Mouse (Mus musculus): Measurements from ENCODE around the gene Mmp14. TPM values are rescaled to one million over a fixed set of nuclear protein-coding genes. Genes with fewer than 3 reads are reported as not detected.

Gene Mmp14
- polyA plus RNA-seq, 2 experiments = 251 to 385 TPM

GRCm38 (mm10) chr14:54480673-54481072, 49.3 kb downstream of the Mmp14 start:
- 72% methylated on average over 6 of the region's 6 CpGs for WGBS
- Histone ChIP-seq H3K27me3 (ENCODE audit: control insufficient read depth, insufficient read depth, low read length) (peaks cover 16% of the 10 kb centered on the region), H3K27ac (replicated peaks; ENCODE audit: low read depth, low read length) (no peak overlapping the region), H3K9ac (ENCODE audit: low read depth, low read length, severe bottlenecking) (no peak overlapping the region), H3K9me3 (ENCODE audit: control insufficient read depth, low read length) (no peaks in the 10 kb centered on the region), H3K4me2 (replicated peaks; ENCODE audit: low read depth, low read length, severe bottlenecking) (no peak overlapping the region), H3K36me3 (ENCODE audit: control insufficient read depth, insufficient read depth, low read length) (no peaks in the 10 kb centered on the region), H3K4me1 (ENCODE audit: control insufficient read depth, insufficient read depth, low read length) (peaks cover 15% of the 10 kb centered on the region), H3K4me3 (replicated peaks; ENCODE audit: low read length) (no peak overlapping the region)
- ATAC-seq (ENCODE audit: low FRiP score, low read depth) = no peak
- no peak for TF ChIP-seq POLR2A (IDR thresholded peaks at IDR 0.05; ENCODE audit: borderline replicate concordance, extremely low read depth, insufficient read depth, insufficient read length)
- no peak for DNase-seq (ENCODE audit: low spot score)

- 76% methylated on average over 8 of the region's 8 CpGs for WGBS
Observed at GRCm38 (mm10) chr14:54481402-54481801, 50.0 kb downstream of the Mmp14 start.

GRCm38 (mm10) chr14:54482498-54482897, 51.1 kb downstream of the Mmp14 start:
- peaks cover 16% of the 10 kb centered on the region; the same call in 1 of the 2 replicates for H3K27me3 ChIP-seq (ENCODE audit: control insufficient read depth, insufficient read depth, low read length)
- no peak for TF ChIP-seq POLR2A (IDR thresholded peaks at IDR 0.05; ENCODE audit: borderline replicate concordance, extremely low read depth, insufficient read depth, insufficient read length)
- H3K4me3 ChIP-seq (replicated peaks; ENCODE audit: low read length) = no peak overlapping the region
- H3K36me3 ChIP-seq (ENCODE audit: control insufficient read depth, insufficient read depth, low read length) = no peaks in the 10 kb centered on the region
- 41% methylated on average over 9 of the region's 9 CpGs for WGBS
- no peaks in the 10 kb centered on the region for H3K9me3 ChIP-seq (ENCODE audit: control insufficient read depth, low read length)
- peaks cover 6% of the 10 kb centered on the region; the same call in 1 of the 2 replicates for H3K4me1 ChIP-seq (ENCODE audit: control insufficient read depth, insufficient read depth, low read length)
- DNase-seq (ENCODE audit: low spot score) (no peak), ATAC-seq (ENCODE audit: low FRiP score, low read depth) (no peak)
- no peak overlapping the region for H3K9ac ChIP-seq (ENCODE audit: low read depth, low read length, severe bottlenecking)
- H3K4me2 ChIP-seq (replicated peaks; ENCODE audit: low read depth, low read length, severe bottlenecking) = no peak overlapping the region
- H3K27ac ChIP-seq (replicated peaks; ENCODE audit: low read depth, low read length) = no peak overlapping the region

More at GRCm38 (mm10) chr14:54481402-54481801, 50.0 kb downstream of the Mmp14 start:
- Histone ChIP-seq H3K9me3 (ENCODE audit: control insufficient read depth, low read length) (no peaks in the 10 kb centered on the region), H3K27me3 (ENCODE audit: control insufficient read depth, insufficient read depth, low read length) (peaks cover 16% of the 10 kb centered on the region), H3K27ac (replicated peaks; ENCODE audit: low read depth, low read length) (no peak overlapping the region), H3K36me3 (ENCODE audit: control insufficient read depth, insufficient read depth, low read length) (no peaks in the 10 kb centered on the region), H3K4me2 (replicated peaks; ENCODE audit: low read depth, low read length, severe bottlenecking) (no peak overlapping the region), H3K9ac (ENCODE audit: low read depth, low read length, severe bottlenecking) (no peak overlapping the region), H3K4me1 (ENCODE audit: control insufficient read depth, insufficient read depth, low read length) (peaks cover 11% of the 10 kb centered on the region), H3K4me3 (replicated peaks; ENCODE audit: low read length) (no peak overlapping the region)
- ATAC-seq (ENCODE audit: low FRiP score, low read depth) (no peak), DNase-seq (ENCODE audit: low spot score) (no peak)
- TF ChIP-seq POLR2A (IDR thresholded peaks at IDR 0.05; ENCODE audit: borderline replicate concordance, extremely low read depth, insufficient read depth, insufficient read length) = no peak

DNA sequence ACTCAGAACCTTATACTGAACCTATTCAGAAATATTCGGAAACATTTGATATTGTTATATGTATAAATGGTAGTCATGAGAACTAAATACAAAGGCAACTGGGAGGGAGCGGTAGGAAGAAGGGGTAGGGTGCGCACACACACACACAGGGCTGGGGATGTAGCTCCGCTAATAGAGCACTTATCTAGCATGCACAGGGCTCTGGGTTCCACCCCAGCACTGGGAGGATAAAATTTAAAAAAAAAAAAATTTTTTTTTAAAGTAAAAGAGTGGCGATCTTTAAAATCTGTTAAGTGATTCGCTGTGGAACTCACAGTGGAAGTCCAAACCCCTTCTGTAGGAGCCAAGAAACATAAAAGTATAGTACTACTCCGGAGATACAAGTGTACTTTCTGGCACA, 54.5 kb downstream of the Mmp14 start:
- Histone ChIP-seq H3K27ac (replicated peaks; ENCODE audit: low read depth, low read length) (no peak overlapping the region), H3K9me3 (ENCODE audit: control insufficient read depth, low read length) (no peaks in the 10 kb centered on the region), H3K4me1 (ENCODE audit: control insufficient read depth, insufficient read depth, low read length) (no peaks in the 10 kb centered on the region), H3K36me3 (ENCODE audit: control insufficient read depth, insufficient read depth, low read length) (no peaks in the 10 kb centered on the region), H3K4me2 (replicated peaks; ENCODE audit: low read depth, low read length, severe bottlenecking) (no peak overlapping the region), H3K4me3 (replicated peaks; ENCODE audit: low read length) (no peak overlapping the region), H3K27me3 (ENCODE audit: control insufficient read depth, insufficient read depth, low read length) (no peaks in the 10 kb centered on the region), H3K9ac (ENCODE audit: low read depth, low read length, severe bottlenecking) (no peak overlapping the region)
- 84% methylated on average over 7 of the region's 7 CpGs for WGBS
- no peak for TF ChIP-seq POLR2A (IDR thresholded peaks at IDR 0.05; ENCODE audit: borderline replicate concordance, extremely low read depth, insufficient read depth, insufficient read length)
- ATAC-seq (ENCODE audit: low FRiP score, low read depth) (no peak), DNase-seq (ENCODE audit: low spot score) (no peak)

DNA sequence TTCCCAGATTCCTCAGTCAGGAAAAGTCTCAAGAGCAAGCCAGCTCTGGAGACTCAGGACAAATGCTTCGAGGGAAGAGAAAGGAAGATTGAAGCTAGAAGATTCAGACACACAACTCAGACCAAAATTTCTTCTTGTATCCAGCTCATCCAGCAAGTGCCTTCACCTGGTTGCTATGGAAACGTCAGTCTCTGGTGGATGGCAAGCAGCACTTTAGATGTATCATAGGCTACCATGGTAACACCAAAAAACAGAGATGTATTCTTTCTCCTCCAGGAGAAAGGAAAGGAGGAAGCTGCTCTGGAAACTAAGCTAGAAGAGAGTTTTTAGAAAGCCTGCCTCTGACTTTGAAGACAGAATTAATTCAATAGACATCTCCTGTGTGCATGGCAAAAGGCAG, 56.3 kb downstream of the Mmp14 start:
- DNase-seq (ENCODE audit: low spot score) = no peak
- ATAC-seq (ENCODE audit: low FRiP score, low read depth) = no peak
- no peak overlapping the region for H3K4me3 ChIP-seq (replicated peaks; ENCODE audit: low read length)
- H3K27ac ChIP-seq (replicated peaks; ENCODE audit: low read depth, low read length) = no peak overlapping the region
- H3K9ac ChIP-seq (ENCODE audit: low read depth, low read length, severe bottlenecking) = no peak overlapping the region
- no peaks in the 10 kb centered on the region for H3K36me3 ChIP-seq (ENCODE audit: control insufficient read depth, insufficient read depth, low read length)
- no peak for TF ChIP-seq POLR2A (IDR thresholded peaks at IDR 0.05; ENCODE audit: borderline replicate concordance, extremely low read depth, insufficient read depth, insufficient read length)
- 75% methylated on average over 2 of the region's 2 CpGs for WGBS
- H3K4me2 ChIP-seq (replicated peaks; ENCODE audit: low read depth, low read length, severe bottlenecking) = no peak overlapping the region
- H3K4me1 ChIP-seq (ENCODE audit: control insufficient read depth, insufficient read depth, low read length) = no peaks in the 10 kb centered on the region
- no peaks in the 10 kb centered on the region for H3K27me3 ChIP-seq (ENCODE audit: control insufficient read depth, insufficient read depth, low read length)
- H3K9me3 ChIP-seq (ENCODE audit: control insufficient read depth, low read length) = no peaks in the 10 kb centered on the region

GRCm38 (mm10) chr14:54488350-54488749, 56.9 kb downstream of the Mmp14 start:
- DNase-seq (ENCODE audit: low spot score) = no peak
- H3K4me1 ChIP-seq (ENCODE audit: control insufficient read depth, insufficient read depth, low read length) = no peaks in the 10 kb centered on the region
- no peak overlapping the region for H3K9ac ChIP-seq (ENCODE audit: low read depth, low read length, severe bottlenecking)
- H3K27ac ChIP-seq (replicated peaks; ENCODE audit: low read depth, low read length) = no peak overlapping the region
- H3K27me3 ChIP-seq (ENCODE audit: control insufficient read depth, insufficient read depth, low read length) = no peaks in the 10 kb centered on the region
- TF ChIP-seq POLR2A (IDR thresholded peaks at IDR 0.05; ENCODE audit: borderline replicate concordance, extremely low read depth, insufficient read depth, insufficient read length) = no peak
- no peaks in the 10 kb centered on the region for H3K9me3 ChIP-seq (ENCODE audit: control insufficient read depth, low read length)
- ATAC-seq (ENCODE audit: low FRiP score, low read depth) = no peak
- H3K4me2 ChIP-seq (replicated peaks; ENCODE audit: low read depth, low read length, severe bottlenecking) = no peak overlapping the region
- no peaks in the 10 kb centered on the region for H3K36me3 ChIP-seq (ENCODE audit: control insufficient read depth, insufficient read depth, low read length)
- no peak overlapping the region for H3K4me3 ChIP-seq (replicated peaks; ENCODE audit: low read length)

Measured in limb, embryonic 14.5 days (tissue).